Mouse (Mus musculus) myocyte (in vitro differentiated cells): ENCODE results near the gene Ap2a1.

Experiments
- E2F4 ChIP-seq: IDR thresholded peaks from one replicate; pipeline ENCODE4 v1.6.1; 2011; ENCODE audit warnings: mild to moderate bottlenecking, control low read depth, moderate library complexity; ENCODE audit not compliant: insufficient read depth
- MAX ChIP-seq: IDR thresholded peaks from one replicate; pipeline ENCODE4 v1.6.1; 2011; ENCODE audit warnings: low read depth, mild to moderate bottlenecking, control low read depth
- MYOD1 ChIP-seq, 3 experiments: IDR thresholded peaks; one replicate each; pipeline ENCODE4 v1.6.1; 2011; ENCODE audit warnings: control low read depth in 2 of 3, low read depth in 2 of 3, mild to moderate bottlenecking in 2 of 3, moderate library complexity in 1 of 3; ENCODE audit not compliant: insufficient read length in 2 of 3, control insufficient read depth in 1 of 3
- MYOG ChIP-seq, 3 experiments: IDR thresholded peaks; one replicate each; pipeline ENCODE4 v1.6.1; 2011; ENCODE audit warnings: control low read depth in 2 of 3, low read depth in 2 of 3, mild to moderate bottlenecking in 2 of 3; ENCODE audit not compliant: insufficient read length in 2 of 3, control insufficient read depth in 1 of 3, insufficient read depth in 1 of 3
- POLR2A ChIP-seq: IDR thresholded peaks from one replicate; pipeline ENCODE4 v1.6.1; 2011; ENCODE audit warnings: low read depth, mild to moderate bottlenecking, control low read depth, moderate library complexity; ENCODE audit not compliant: insufficient read length
- POLR2AphosphoS2 ChIP-seq: IDR thresholded peaks from one replicate; pipeline ENCODE4 v1.6.1; 2011; ENCODE audit warnings: low read depth, control low read depth; ENCODE audit not compliant: insufficient read length
- TCF12 ChIP-seq: IDR thresholded peaks from one replicate; pipeline ENCODE4 v1.6.1; 2011; ENCODE audit warnings: mild to moderate bottlenecking, control low read depth; ENCODE audit not compliant: poor library complexity, insufficient read depth, severe bottlenecking
- TCF3 ChIP-seq: IDR thresholded peaks from one replicate; pipeline ENCODE4 v1.6.1; 2011; ENCODE audit warnings: low read depth, control low read depth; ENCODE audit not compliant: insufficient read length
- USF1 ChIP-seq: IDR thresholded peaks from one replicate; pipeline ENCODE4 v1.6.1; 2011; ENCODE audit warnings: low read depth, mild to moderate bottlenecking, control low read depth, moderate library complexity

- TF ChIP-seq USF1 = no peak
- peak; percentile 25 for TF ChIP-seq POLR2A
- TF ChIP-seq MAX = no peak
- TF ChIP-seq MYOG (IDR thresholded peaks at IDR 0.05; ENCODE audit: control insufficient read depth in 1 of 3, insufficient read depth in 1 of 3, insufficient read length in 2 of 3, low read depth in 2 of 3) = peak in 1 of 3 experiments; percentile 39
- TF ChIP-seq E2F4 = no peak
- peak; percentile 69 for TF ChIP-seq POLR2AphosphoS2
- no peak for TF ChIP-seq TCF12
- no peak for TF ChIP-seq MYOD1 (IDR thresholded peaks at IDR 0.05; ENCODE audit: control insufficient read depth in 1 of 3, insufficient read length in 2 of 3, low read depth in 2 of 3)
- no peak for TF ChIP-seq TCF3
Observed at GRCm38 (mm10) chr7:44901230-44901722, 28.0 kb downstream of the Ap2a1 start.
